Mouse (Mus musculus): ENCODE results near the gene Sult2a3.

DNA sequence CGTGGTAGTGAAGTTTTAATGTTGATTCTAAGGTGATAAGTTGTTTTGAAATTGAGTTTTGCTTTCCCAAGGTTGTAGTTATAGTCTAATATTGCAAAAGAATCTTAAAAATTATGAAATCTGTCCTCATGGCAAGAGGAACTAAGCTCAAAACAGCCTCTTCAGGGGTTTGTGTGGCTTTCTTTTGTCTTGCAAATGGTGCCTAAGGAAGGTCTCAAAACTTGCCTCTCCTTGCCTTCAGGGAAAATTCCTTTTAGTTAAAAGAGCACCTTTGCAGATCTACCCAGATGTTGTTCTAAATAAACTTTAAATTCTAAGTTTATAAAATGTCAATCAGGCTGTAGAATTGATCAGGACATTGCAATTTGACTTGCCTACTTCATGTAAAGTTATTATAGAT lies 6.1 kb downstream of the Sult2a3 start:
- no peak for TF ChIP-seq EP300 (optimal IDR thresholded peaks at IDR 0.05)
- TF ChIP-seq CTCF (IDR thresholded peaks at IDR 0.05; ENCODE audit: low read depth), result no peak

All from stomach, postnatal 0 days (tissue).